Mouse (Mus musculus): ENCODE results near the gene Asb16.

DNA sequence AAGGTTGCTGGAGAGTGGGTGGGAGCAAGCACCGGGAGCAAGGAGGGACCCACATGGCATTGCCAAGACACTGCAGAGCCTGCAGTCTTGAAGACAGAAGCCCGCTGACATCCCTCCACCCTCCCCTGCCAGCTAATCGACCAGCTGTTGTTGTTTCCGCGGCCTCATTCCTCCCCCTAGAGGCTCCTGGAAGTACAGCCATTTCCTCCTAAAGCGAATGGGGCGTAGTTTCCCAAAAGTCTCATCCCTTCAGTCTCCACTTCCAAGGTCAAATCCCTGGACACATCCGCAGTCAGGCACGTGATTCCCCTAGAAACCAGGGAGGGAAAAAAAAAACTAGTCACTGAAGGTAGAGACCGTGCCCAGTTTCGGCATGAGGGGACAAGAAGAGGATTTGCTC is 1.1 kb upstream of the Asb16 start:
- no peak for TF ChIP-seq POLR2A (IDR thresholded peaks at IDR 0.05; ENCODE audit: low read depth, low read length)
- peak; percentile 50 for TF ChIP-seq CTCF (IDR thresholded peaks at IDR 0.05; ENCODE audit: borderline replicate concordance, insufficient read depth, low read length)
